Mouse (Mus musculus) brain, embryonic 14.5 days (tissue): ENCODE measurements around the gene Coq2.

Experiments
- CTCF ChIP-seq: fragments of 200-500 bp; IDR thresholded peaks from 2 replicates; pipeline ENCODE4 v1.5.1; 2012; ENCODE audit warnings: inconsistent platforms, mild to moderate bottlenecking, moderate library complexity, borderline replicate concordance; ENCODE audit not compliant: insufficient read depth, insufficient read length; ENCODE audit errors: extremely low read depth
- POLR2A ChIP-seq: fragments of 200-500 bp; IDR thresholded peaks from 2 replicates; pipeline ENCODE4 v1.6.1; 2012; ENCODE audit warnings: mild to moderate bottlenecking, inconsistent platforms, borderline replicate concordance; ENCODE audit not compliant: poor library complexity, insufficient read depth, insufficient read length, severe bottlenecking; ENCODE audit errors: extremely low read depth

- TF ChIP-seq POLR2A (no peak), CTCF (no peak)
Measured at GRCm38 (mm10) chr5:100672403-100672802, 2.5 kb downstream of the Coq2 start.
